Mouse (Mus musculus) liver (tissue): ENCODE measurements at regions not wholly inside any gene's neighbourhood (a gene's known extent, or its start where the extent isn't known, plus 50 kb on each side); places are given as distances from the start of the nearest gene placed in this dataset.

Experiments used
- DNase-seq: peaks from one replicate; pipeline ENCODE4 v3.0.0-alpha.2; 2020; ENCODE audit warnings: mixed read lengths

DNA sequence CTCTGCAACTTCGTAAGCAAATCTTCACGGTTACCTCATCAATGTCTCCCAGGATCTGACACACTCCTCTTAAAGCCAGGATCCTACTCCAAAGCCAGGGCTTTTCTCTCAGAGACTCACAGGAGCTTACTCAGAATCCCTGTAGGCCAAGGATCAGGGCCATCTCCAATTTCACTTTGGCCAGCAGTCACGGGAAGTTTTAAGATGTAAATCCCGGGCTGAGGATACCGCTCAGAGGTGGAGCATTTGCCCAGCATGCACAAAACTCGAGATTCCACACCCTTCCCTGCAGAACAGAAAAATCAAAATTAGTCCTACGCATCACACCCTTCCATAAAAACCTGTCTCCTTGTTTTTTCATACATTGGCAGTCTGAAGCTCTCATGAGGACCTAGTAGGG lies 112.1 kb upstream of the Slc24a5 start:
- no peak for DNase-seq

DNA sequence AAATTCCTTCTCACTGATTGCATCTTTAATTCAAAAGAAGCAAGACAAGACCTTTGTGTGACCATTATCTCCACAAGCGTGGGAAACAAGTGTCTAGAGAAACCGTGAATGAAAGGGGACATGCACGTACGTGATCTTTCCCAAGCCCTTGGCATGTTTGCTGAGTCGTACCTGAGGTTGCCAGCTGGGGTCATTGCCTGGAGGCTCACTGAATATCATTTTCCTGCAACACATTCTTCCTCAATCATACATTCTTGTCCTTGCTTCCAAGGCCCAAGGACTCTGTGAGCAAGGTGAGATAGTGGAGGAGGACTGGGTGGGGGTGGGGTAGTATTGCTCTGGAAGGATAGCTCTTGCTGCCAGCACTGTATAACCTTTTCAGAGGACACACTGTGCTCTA lies 108.5 kb upstream of the Slc24a5 start:
- DNase-seq: no peak

DNA sequence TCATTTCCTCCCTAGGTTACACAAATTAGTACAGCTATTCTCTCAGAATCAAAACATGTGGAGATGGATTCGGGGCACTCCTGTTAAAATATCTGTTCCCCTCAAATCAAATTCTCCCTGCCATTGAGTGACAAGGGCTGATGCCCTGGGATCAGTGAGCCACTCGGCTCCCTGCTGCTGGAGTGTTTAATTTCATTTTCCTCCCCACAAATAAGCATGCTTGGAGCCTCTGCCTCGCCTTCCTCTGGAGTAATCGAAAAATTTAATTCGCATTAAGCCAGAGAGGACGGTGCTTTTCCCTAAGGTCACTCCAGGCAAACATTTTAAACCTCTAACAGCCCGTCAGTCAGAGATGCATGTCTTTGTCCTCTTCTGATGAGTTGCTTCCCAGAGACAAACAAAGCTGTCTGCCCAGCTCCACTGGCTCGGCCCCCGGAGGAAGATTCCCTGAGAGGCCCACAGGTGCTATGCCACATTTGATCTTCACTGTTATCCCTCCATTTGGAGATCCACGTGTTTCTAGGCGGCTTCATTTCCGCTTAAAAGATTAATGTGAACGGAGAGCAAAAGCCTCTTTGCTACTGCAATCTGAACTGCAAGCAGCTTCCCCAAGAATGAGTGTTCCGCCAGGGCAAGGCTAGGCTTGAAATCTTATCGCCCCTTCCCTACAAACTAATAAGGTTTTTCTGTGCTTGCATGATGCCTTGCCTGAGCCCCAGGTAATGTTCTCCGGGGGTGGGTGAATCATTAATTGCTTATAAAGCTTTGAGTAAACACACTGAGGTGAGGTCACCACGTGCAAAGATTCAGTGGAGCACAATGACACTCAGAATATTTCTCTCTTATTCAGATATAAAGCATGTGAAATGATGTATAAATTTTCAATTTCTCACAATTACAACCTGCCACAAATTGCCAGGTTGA lies 95.8 kb upstream of the Slc24a5 start:
- no peak for DNase-seq

DNA sequence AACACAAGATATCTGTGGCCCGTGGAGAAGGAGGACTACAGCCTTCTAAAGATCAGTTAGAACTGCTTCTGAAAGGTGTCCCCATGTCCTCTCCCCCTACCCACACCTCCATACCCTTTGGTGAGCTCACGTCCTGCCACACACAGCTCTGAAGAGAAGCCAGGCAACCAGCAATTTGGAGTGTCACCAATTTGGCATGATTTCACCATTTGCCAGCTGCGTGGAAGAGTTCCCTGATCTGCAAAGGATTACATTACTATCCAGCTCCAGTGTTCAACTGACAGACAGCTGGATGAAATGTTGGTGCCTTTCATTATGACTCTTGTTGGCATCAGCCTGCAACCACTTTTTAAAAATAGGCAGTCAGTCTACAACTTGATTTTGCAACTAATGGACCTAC lies 92.8 kb upstream of the Slc24a5 start:
- DNase-seq: no peak

DNA sequence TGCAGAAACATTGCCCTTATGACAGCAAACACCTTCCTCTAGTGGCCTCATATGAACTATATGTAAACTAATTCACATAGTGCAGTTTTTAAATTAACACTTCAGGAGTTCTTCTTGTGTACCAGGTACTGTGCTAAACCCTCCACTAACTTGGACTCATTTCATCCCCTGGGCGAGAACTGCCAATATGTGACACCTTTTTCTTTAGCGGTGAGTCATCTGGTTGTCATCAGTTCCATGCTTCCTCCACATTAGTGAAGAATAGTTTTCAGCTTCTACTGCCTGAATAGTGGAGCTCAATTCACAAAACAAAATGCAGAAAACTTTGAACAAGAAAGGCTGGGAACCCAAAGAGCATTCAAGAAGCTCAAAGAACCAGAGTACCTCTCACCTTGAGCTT lies 76.9 kb upstream of the Slc24a5 start:
- no peak for DNase-seq

DNA sequence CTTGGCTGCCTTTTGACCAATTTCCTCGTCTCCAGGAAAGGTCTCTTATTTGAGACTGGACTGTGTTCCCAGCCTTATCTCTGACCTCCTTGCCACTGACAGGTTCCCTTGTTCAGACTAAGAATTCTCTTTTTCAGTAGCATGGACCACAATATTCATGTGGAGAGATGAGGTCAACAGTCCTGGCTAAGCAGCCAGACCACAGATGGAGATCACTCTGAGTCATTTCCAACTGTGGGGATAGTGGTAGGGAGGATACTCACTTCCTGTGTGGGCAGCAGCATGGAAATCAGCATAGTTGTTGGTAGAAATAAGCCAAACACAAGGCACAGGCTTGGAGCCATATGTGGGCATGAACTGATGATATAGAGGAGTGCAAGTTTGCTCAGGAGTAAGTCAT lies 52.9 kb upstream of the Slc24a5 start:
- DNase-seq: no peak

DNA sequence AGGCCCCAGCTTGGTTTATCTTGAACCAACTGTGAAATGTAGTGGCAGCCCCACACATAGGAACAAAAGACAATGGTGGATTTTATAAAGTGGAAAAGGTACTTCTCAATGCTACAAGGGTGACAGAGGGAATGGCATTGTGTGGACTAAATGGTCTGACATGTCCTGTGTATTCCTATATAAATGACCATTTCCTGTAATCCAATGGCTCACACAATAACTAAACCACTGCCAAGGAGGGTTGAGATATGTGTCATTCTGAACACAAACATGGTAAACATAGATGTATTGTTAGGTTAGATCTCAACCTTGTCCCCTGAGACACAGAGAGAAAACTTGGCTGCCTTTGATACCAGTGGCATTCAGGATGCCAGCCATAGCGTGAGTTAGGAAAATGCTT lies 51.0 kb upstream of the Slc24a5 start:
- DNase-seq: no peak
